Mouse (Mus musculus): Measurements from ENCODE around the gene Dhrs1.

DNA sequence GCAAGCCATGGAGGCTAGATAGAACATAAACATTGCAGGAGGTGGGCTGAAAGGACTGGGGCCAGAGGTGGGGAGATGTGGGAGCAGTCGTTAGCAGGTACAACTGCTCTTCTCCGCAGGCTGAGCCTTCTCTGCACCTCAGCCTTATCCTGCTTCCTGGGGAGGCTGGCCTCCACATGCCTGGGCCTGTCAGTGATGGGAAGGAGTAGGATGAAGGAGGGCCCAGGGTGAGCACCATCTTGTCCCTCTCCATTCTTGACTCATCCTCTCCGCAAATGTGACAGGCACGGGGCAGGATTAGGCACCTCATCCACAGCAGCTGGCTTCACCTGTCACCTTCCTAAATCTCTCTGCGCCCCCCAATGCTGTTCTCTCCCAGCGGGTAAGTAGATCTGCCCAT, 15.7 kb upstream of the Dhrs1 start, which contains the start of gene Ltb4r2:
- TF ChIP-seq POLR2A (IDR thresholded peaks at IDR 0.05; ENCODE audit: extremely low read depth, insufficient read depth, low read length): no peak
- no peak for TF ChIP-seq CTCF (IDR thresholded peaks at IDR 0.05; ENCODE audit: low read depth, low read length)

All from liver, adult 2 months (tissue).